Mouse (Mus musculus) liver, embryonic 11.5 days (tissue): ENCODE results near the gene Gm11172. TPM values are rescaled to one million over a fixed set of nuclear protein-coding genes. Genes with fewer than 3 reads are reported as not detected.
"Not testable (repeated sequence)": the region's sequence is repeated elsewhere in the genome, so short reads cannot be mapped to it uniquely, and the experiment has no call there.

Experiments used
- ATAC-seq: fragments of 200-750 bp; cut with Nextera tagmentation; replicated peaks from 2 replicates; pipeline ENCODE4 v1.8.0; 2017; ENCODE audit warnings: moderate number of reproducible peaks, mild to moderate bottlenecking, moderate TSS enrichment, moderate library complexity; ENCODE audit not compliant: low FRiP score
- DNase-seq: peaks from one replicate; pipeline ENCODE4 v3.0.0-alpha.2; 2017; ENCODE audit warnings: low spot score
- H3K27ac ChIP-seq: fragments of 300-500 bp; sonication (generic); 2 replicates; pipeline ENCODE4 v1.5.1; 2014; ENCODE audit warnings: mild to moderate bottlenecking, low read depth, low read length, control low read depth
- H3K27me3 ChIP-seq: fragments of 300-500 bp; sonication (generic); replicated peaks from 2 replicates; pipeline ENCODE4 v1.6.1; 2014; ENCODE audit warnings: low read length, mixed read lengths; ENCODE audit not compliant: control insufficient read depth, insufficient read depth
- H3K36me3 ChIP-seq: fragments of 300-500 bp; sonication (generic); 2 replicates; pipeline ENCODE4 v1.6.1; 2014; ENCODE audit warnings: mild to moderate bottlenecking, low read length, moderate library complexity, mixed read lengths; ENCODE audit not compliant: control insufficient read depth, insufficient read depth
- H3K4me1 ChIP-seq: fragments of 300-500 bp; sonication (generic); replicated peaks from 2 replicates; pipeline ENCODE4 v1.6.1; 2014; ENCODE audit warnings: low read length, mixed read lengths; ENCODE audit not compliant: control insufficient read depth, insufficient read depth
- H3K4me2 ChIP-seq: fragments of 300-500 bp; sonication (generic); 2 replicates; pipeline ENCODE4 v1.6.1; 2014; ENCODE audit warnings: mild to moderate bottlenecking, control low read depth, moderate library complexity
- H3K4me3 ChIP-seq: fragments of 300-500 bp; sonication (generic); 2 replicates; pipeline ENCODE4 v1.5.1; 2014; ENCODE audit warnings: low read depth, low read length, control low read depth
- H3K9ac ChIP-seq: fragments of 300-500 bp; sonication (generic); 2 replicates; pipeline ENCODE4 v1.6.1; 2014; ENCODE audit warnings: low read depth, low read length, control low read depth
- H3K9me3 ChIP-seq: fragments of 300-500 bp; sonication (generic); 2 replicates; pipeline ENCODE4 v1.6.1; 2016; ENCODE audit warnings: low read length, inconsistent platforms, mixed read lengths; ENCODE audit not compliant: control insufficient read depth
- WGBS: fragments of 180-500 bp; shearing (Covaris S2); extraction: QIAGEN DNeasy Blood & Tissue Kit; methylation state at CpG from one replicate; pipeline ENCODE4 v1.1.7; 2014; 5-methylcytosine and 5-hydroxymethylcytosine counted together
- polyA plus RNA-seq: library from polyadenylated mRNA; unstranded; fragments of >200 nt; fragmentation: Nextera tagmentation; extraction: Ambion mirVana; gene quantifications from 2 replicates; pipeline ENCODE4 v1.2.1, GENCODE M21; 2014

The Gm11172 gene
- polyA plus RNA-seq, 1 experiment from 2014 or later: not detected

DNA sequence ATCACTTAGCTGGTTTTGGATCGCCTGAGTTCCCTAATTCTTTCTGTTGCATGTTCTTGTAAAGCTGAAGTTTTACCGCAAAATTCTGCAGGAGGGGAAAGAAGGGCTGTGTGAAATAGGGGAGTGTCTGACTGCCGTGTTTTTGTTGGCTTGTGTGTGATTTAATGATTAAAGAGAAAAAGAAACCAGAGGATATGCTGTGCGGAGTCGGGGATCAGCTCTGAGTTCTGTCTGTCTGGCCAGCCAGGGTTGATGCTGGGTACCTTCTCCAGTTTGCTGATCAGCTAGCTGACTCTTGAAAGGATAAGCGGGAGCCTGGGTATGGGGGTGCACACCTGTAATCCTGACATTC lies 31.6 kb downstream of the Gm11172 start:
- DNase-seq (no peak), ATAC-seq (no peak)
- no peaks in the 10 kb centered on the region for H3K36me3 ChIP-seq
- H3K27me3 ChIP-seq: no peaks in the 10 kb centered on the region
- H3K4me3 ChIP-seq: no peak overlapping the region
- peaks cover 14% of the 10 kb centered on the region for H3K4me1 ChIP-seq
- no peak overlapping the region for H3K9ac ChIP-seq
- no peaks in the 10 kb centered on the region for H3K9me3 ChIP-seq
- H3K27ac ChIP-seq: no peak overlapping the region
- WGBS: 28% methylated on average over 6 of the region's 6 CpGs
- peak overlapping the region; percentile 58 for H3K4me2 ChIP-seq

DNA sequence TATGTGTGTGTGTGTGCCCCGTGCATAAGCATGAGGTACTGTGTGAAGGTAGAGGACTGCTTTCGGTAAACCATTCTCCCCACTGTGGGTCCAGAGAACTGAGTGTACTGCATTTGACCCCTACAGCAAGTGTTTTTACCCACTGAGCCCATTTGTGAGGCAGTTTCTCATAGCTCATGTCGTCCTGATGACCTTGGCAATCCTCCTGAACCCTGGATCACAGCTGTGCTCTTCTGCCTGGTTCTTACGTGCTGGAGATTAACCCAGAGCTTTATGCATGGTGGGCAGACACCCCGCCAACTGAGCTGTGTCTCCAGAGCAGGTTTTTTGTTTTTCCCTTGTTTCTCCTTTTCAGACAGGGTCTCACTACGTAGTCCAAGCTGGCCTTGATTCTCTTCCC lies 33.2 kb downstream of the Gm11172 start:
- no peak for DNase-seq
- no peaks in the 10 kb centered on the region for H3K27me3 ChIP-seq
- H3K36me3 ChIP-seq: no peaks in the 10 kb centered on the region
- no peak overlapping the region for H3K4me2 ChIP-seq
- H3K9me3 ChIP-seq: no peaks in the 10 kb centered on the region
- 90% methylated on average over 6 of the region's 6 CpGs for whole genome bisulfite sequencing
- no peak for ATAC-seq
- peaks cover 14% of the 10 kb centered on the region for H3K4me1 ChIP-seq
- no peak overlapping the region for H3K27ac ChIP-seq
- no peak overlapping the region for H3K9ac ChIP-seq
- H3K4me3 ChIP-seq: no peak overlapping the region

DNA sequence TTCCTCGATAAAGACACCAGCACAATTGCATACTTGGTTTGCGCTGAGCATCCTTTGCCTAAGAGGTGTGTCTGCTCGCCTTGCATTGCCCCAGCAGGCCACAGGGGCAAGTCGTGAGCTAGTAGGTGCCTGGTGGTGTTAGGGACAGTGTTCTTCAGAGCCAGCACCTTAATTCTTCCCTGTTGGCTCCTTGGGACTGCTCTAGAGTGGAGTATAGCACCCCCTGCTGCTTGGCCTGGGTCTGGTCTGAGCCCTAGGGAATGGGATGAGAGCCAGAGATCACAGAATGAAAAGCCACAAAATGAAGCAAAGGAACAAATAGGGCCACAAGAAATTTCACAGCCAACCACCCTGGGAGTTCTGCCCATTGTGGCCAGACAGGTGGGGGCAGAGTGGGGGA lies 33.8 kb downstream of the Gm11172 start:
- Histone ChIP-seq H3K36me3 (no peaks in the 10 kb centered on the region), H3K4me2 (no peak overlapping the region), H3K4me1 (peaks cover 14% of the 10 kb centered on the region), H3K9me3 (no peaks in the 10 kb centered on the region), H3K9ac (no peak overlapping the region), H3K4me3 (no peak overlapping the region), H3K27me3 (no peaks in the 10 kb centered on the region), H3K27ac (no peak overlapping the region)
- WGBS: 40% methylated on average over 4 of the region's 4 CpGs
- ATAC-seq: 0 out of 2 replicates have a peak, but pooled peaks have one; percentile 30
- peak; percentile 37 for DNase-seq

DNA sequence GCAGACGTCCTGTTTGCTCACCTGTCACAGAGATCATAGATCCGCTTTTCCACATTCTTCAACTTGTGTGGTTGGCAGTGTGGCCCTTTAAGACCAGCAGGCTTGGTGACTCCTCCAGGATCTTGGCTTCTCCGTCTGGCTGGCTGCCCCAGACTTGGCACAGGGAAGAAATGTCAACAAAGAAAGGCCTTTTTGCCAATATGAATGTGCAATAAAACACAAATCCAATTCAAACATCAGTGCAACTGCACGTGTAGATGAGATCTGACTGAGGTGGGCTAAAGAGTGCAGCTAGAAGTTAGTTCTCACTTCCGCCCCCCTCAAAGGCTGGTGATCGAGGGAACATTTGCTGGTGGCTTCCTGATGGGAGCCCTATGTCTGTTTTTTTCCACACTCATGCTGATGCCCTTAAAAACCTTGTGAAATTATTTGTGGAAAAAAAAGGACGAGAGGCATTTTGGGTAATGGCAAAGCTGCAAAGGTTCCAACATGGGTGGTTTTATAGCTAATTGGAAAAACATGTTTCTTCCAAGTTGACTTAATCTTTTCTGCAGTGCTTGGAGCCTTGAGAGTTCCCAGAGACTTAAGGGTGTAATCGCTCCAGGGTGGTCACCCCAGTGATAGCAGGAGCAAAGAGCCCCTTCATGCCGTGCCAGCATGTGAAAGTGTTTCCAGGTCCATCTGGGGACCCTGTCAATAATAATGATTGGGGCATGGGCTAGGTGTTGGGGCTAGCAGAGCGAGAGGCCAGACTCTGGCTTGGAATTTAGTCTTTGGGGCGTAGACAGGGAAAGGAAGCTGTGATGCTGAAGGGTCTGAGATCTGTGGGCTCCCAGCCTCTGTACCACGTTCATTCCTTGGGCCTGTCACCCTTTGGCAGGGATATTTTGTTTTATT lies 37.5 kb downstream of the Gm11172 start:
- no peaks in the 10 kb centered on the region; the same call in 1 of the 2 replicates for H3K4me1 ChIP-seq
- H3K9me3 ChIP-seq: no peaks in the 10 kb centered on the region
- ATAC-seq (no peak), DNase-seq (no peak)
- 61% methylated on average over 12 of the region's 12 CpGs for WGBS
- no peaks in the 10 kb centered on the region for H3K27me3 ChIP-seq
- no peaks in the 10 kb centered on the region for H3K36me3 ChIP-seq
- no peak overlapping the region for H3K27ac ChIP-seq
- H3K4me2 ChIP-seq: no peak overlapping the region
- H3K4me3 ChIP-seq: no peak overlapping the region
- no peak overlapping the region for H3K9ac ChIP-seq

DNA sequence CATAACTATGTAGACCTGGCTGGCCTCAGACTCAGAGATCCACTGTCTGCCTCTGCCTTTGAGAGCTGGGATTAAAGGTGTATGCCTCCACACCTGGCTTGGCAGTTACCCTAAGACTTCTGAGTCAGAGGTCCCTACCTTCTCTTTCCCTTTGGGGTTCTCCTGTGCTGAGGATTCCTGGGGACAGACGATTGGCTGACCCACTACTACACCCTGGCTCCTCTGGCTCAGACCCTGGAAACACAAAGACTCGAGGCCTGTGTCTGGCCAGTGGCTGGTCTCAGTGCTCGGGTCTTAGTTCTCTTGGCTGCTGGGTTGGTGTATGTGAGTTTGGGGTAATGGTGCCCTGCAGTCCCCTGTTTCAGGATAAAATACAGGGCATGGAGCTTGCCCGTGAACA lies 38.2 kb downstream of the Gm11172 start:
- Histone ChIP-seq H3K27ac (no peak overlapping the region), H3K4me2 (no peak overlapping the region), H3K4me1 (no peaks in the 10 kb centered on the region; the same call in 1 of the 2 replicates), H3K9ac (no peak overlapping the region), H3K27me3 (no peaks in the 10 kb centered on the region), H3K9me3 (no peaks in the 10 kb centered on the region), H3K4me3 (no peak overlapping the region), H3K36me3 (no peaks in the 10 kb centered on the region)
- DNase-seq (no peak), ATAC-seq (no peak)
- WGBS: 70% methylated on average over 4 of the region's 4 CpGs

DNA sequence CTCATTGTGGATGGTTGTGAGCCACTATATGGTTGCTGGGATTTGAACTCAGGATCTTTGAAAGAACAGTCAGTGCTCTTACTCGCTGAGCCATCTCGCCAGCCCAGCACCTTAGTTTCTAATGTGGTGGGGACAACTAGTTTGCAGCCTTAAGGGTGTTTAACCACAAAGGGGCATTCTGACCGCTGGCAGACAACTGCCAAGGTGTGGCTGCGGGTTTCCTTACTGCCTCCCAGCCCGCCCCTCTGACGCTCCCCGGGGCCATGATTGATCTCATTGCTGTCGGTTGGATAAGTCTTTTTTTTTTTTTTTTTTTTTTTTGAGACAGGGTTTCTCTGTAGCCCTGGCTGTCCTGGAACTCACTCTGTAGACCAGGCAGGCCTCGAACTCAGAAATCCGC lies 39.5 kb downstream of the Gm11172 start:
- not testable (repeated sequence) for H3K36me3 ChIP-seq, H3K9ac ChIP-seq, H3K4me1 ChIP-seq, ATAC-seq, H3K27ac ChIP-seq, DNase-seq, H3K4me2 ChIP-seq, H3K4me3 ChIP-seq, H3K9me3 ChIP-seq, H3K27me3 ChIP-seq
- WGBS: 81% methylated on average over 10 of the region's 10 CpGs

DNA sequence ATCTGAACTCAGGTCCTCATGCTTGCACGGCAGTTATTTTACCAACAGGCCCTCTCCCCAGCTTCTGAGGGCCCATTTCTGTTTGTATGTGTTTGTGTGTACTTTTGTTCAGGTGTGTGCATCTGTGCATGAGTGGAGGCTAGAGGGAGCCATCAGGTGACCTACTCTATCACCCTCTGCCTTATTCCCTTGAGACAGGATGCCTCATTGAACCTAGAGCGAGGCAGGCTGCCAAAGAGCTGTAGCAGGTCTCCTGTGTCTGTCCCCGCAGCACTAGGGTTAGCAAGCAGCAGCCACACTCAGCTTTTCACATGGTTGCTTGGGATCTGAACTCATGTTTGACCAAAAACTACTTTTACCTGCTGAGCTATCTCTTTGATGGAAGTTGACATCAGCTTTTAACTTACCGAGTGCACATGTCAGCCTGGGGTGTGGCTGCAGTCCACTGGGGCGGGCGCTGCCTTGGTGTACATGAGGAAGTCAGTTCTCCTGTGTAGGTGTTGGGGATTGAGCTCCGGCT lies 47.1 kb downstream of the Gm11172 start:
- Histone ChIP-seq H3K36me3 (no peaks in the 10 kb centered on the region), H3K4me3 (no peak overlapping the region), H3K4me1 (peaks cover 3% of the 10 kb centered on the region; the same call in 1 of the 2 replicates), H3K27me3 (no peaks in the 10 kb centered on the region), H3K9ac (no peak overlapping the region), H3K27ac (no peak overlapping the region), H3K4me2 (no peak overlapping the region), H3K9me3 (no peaks in the 10 kb centered on the region)
- no peak for ATAC-seq
- DNase-seq: no peak
- WGBS: 79% methylated on average over 7 of the region's 7 CpGs

DNA sequence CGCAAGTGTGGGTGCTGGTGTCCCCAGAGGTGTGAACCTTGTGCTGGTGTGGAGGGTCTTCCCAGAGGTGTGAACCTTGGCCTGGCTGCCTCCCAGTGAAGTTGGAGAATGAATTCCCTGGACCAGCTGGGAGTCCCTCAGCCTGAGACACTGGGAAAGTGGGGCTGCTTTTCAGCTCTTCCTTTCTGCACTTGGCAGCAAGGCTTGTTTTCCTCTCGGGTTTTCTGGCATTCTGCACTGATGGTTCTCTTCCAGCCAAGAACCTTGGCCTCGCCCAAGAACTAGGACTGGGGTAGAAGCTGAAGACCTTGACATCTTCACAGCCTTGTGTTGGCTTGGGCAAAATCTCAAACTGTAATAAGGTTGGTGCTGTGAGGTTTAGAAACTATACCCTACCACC lies 48.7 kb downstream of the Gm11172 start:
- Histone ChIP-seq H3K27me3 (no peaks in the 10 kb centered on the region), H3K4me3 (no peak overlapping the region), H3K9ac (no peak overlapping the region), H3K9me3 (no peaks in the 10 kb centered on the region), H3K36me3 (no peaks in the 10 kb centered on the region), H3K27ac (no peak overlapping the region), H3K4me2 (no peak overlapping the region), H3K4me1 (peaks cover 3% of the 10 kb centered on the region; the same call in 1 of the 2 replicates)
- no peak for ATAC-seq
- no peak for DNase-seq
- WGBS: 76% methylated on average over 3 of the region's 3 CpGs
